Mouse (Mus musculus) thymus, adult 2 months (tissue): Measurements from ENCODE around the gene Tysnd1.

Source experiments
- CTCF ChIP-seq: fragments of 200-500 bp; IDR thresholded peaks from 2 replicates; pipeline ENCODE4 v1.5.1; 2012; ENCODE audit warnings: mild to moderate bottlenecking, control low read depth, low read length, moderate library complexity, borderline replicate concordance; ENCODE audit not compliant: control insufficient read depth, poor library complexity, insufficient read depth; ENCODE audit errors: extremely low read depth
- POLR2A ChIP-seq: fragments of 200-500 bp; IDR thresholded peaks from 2 replicates; pipeline ENCODE4 v1.6.1; 2012; ENCODE audit warnings: mild to moderate bottlenecking, low read length, control low read depth, moderate library complexity; ENCODE audit not compliant: control insufficient read depth, poor library complexity, insufficient read depth; ENCODE audit errors: extremely low read depth

DNA sequence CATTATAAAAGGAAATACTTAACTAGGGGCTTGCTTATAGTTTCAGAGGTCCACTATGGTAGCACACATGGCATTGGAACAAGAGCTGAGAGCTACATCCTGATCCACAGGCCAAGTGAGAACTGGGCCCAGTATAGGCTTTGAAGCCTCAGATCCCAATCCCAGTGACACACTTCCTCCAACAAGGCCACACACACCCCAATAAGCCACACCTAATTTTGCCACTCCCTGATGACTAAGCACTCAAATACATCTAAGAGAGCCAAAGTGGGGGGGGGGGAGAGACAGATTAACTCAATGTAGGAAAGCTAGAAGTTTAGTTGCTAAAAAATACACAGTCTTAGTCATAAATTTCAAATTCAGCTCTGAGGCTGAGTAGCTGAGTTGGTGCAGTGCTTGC, 25.4 kb upstream of the Tysnd1 start:
- TF ChIP-seq CTCF (no peak), POLR2A (no peak)
